Mouse (Mus musculus) heart, embryonic 13.5 days (tissue): ENCODE measurements around the gene Gm49340. TPM values are rescaled to one million over a fixed set of nuclear protein-coding genes. Genes with fewer than 3 reads are reported as not detected.
A peak's percentile ranks its signal among the peaks of the same experiment; 100 is the strongest.
"Not testable (repeated sequence)": the region's sequence is repeated elsewhere in the genome, so short reads cannot be mapped to it uniquely, and the experiment has no call there.

ENCODE experiments used
- ATAC-seq: fragments of 200-750 bp; cut with Nextera tagmentation; 2 replicates; pipeline ENCODE4 v1.8.0; 2017; ENCODE audit warnings: moderate TSS enrichment; ENCODE audit not compliant: insufficient number of reproducible peaks, low FRiP score, low TSS enrichment; ENCODE audit errors: extremely low read depth
- H3K27ac ChIP-seq: fragments of 300-500 bp; sonication (generic); replicated peaks from 2 replicates; pipeline ENCODE4 v1.5.1; 2015; ENCODE audit warnings: moderate library complexity, mild to moderate bottlenecking, inconsistent platforms
- H3K27me3 ChIP-seq: fragments of 300-500 bp; sonication (generic); replicated peaks from 2 replicates; pipeline ENCODE4 v1.6.1; 2015; ENCODE audit warnings: mild to moderate bottlenecking, inconsistent platforms
- H3K36me3 ChIP-seq: fragments of 300-500 bp; sonication (generic); 2 replicates; pipeline ENCODE4 v1.6.1; 2015; ENCODE audit warnings: mild to moderate bottlenecking, inconsistent platforms
- H3K4me1 ChIP-seq: fragments of 300-500 bp; sonication (generic); 2 replicates; pipeline ENCODE4 v1.6.1; 2015; ENCODE audit warnings: inconsistent platforms
- H3K4me2 ChIP-seq: fragments of 300-500 bp; sonication (generic); 2 replicates; pipeline ENCODE4 v1.6.1; 2015; ENCODE audit warnings: inconsistent platforms, mild to moderate bottlenecking, moderate library complexity
- H3K4me3 ChIP-seq: fragments of 300-500 bp; sonication (generic); 2 replicates; pipeline ENCODE4 v1.5.1; 2015; ENCODE audit warnings: moderate library complexity, mild to moderate bottlenecking, inconsistent platforms
- H3K9ac ChIP-seq: fragments of 300-500 bp; sonication (generic); 2 replicates; pipeline ENCODE4 v1.6.1; 2015; ENCODE audit warnings: inconsistent platforms, mild to moderate bottlenecking, moderate library complexity
- H3K9me3 ChIP-seq: fragments of 300-500 bp; sonication (generic); 2 replicates; pipeline ENCODE4 v1.6.1; 2016; ENCODE audit warnings: inconsistent platforms
- WGBS: fragments of 180-500 bp; shearing (Covaris S2); methylation state at CpG from one replicate; pipeline ENCODE4 v1.1.7; 2015; ENCODE audit warnings: mixed read lengths; 5-methylcytosine and 5-hydroxymethylcytosine counted together
- polyA plus RNA-seq: library from polyadenylated mRNA; unstranded; fragments of >200 nt; fragmentation: Nextera tagmentation; extraction: Ambion mirVana; gene quantifications from 2 replicates; pipeline ENCODE4 v1.2.1, GENCODE M21; 2015

The Gm49340 gene
- not detected in 2 replicates for polyA plus RNA-seq

DNA sequence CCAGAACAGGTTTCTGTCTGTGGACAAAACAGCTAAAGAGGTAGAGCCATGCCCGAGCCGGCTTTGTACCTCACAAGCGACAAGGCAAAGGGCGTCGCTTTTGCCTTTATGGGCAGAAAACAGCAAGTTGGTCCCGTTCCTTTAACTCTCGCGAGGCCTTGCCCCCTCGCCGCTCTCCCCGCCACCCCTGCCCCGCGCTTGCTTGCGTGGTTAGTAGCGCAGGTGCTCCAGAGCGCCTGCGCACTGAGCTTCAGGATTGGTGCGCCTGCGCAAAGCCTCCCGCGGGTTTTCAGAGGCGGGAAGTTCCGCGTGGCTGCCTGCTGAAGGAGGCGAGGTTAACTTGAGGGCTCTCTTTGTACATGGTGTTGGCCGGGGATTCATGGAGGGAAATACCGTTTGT lies at the start of gene Gm49340, which contains the start of the genes Aspa and Spata22:
Gm49340 (plus strand) TSS at position 300 of the 400 bp plus-strand sequence.
Aspa (minus strand) TSS at position 155 of the 400 bp plus-strand sequence.
Spata22 (plus strand) TSS at position 300 of the 400 bp plus-strand sequence.
- no peak for ATAC-seq
- Histone ChIP-seq H3K27me3 (no peaks in the 10 kb centered on the region), H3K9ac (no peak within 1 kb of the TSS), H3K4me3 (no peak within 1 kb of the TSS), H3K4me1 (no peaks in the 10 kb centered on the region), H3K27ac (no peak within 1 kb of the TSS), H3K9me3 (no peaks in the 10 kb centered on the region), H3K4me2 (no peak within 1 kb of the TSS), H3K36me3 (no peaks in the 10 kb centered on the region)
- WGBS: 67% methylated on average over 27 of the region's 27 CpGs

DNA sequence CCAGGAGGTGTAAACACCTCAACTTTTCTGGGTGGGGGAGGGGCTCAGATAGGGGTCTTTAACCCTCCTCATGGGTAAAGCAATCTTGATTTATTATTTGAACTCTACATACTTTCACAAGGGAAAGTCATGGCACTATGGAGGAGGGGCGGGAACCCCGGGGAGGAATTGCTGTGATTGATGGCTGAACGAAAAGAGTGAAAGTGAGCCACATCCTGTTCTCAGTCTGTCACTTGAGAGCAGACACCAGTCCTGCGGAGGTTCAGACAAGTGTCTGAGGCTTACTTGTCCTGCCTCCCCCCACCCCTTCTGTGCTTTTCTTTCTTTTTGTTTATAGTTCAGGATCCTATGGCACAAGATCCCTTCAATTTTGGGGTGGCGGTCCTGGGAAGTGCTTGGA lies 48.8 kb upstream of the Gm49340 start:
- Histone ChIP-seq H3K9me3 (no peaks in the 10 kb centered on the region), H3K9ac (no peak overlapping the region), H3K36me3 (no peaks in the 10 kb centered on the region), H3K27me3 (no peaks in the 10 kb centered on the region; the same call in 1 of the 2 replicates), H3K4me2 (0 out of 2 replicates have a peak overlapping the region, but pooled peaks have one; percentile 5), H3K27ac (no peak overlapping the region), H3K4me3 (no peak overlapping the region), H3K4me1 (peaks cover 25% of the 10 kb centered on the region)
- no peak for ATAC-seq
- WGBS: 34% methylated on average over 5 of the region's 5 CpGs

DNA sequence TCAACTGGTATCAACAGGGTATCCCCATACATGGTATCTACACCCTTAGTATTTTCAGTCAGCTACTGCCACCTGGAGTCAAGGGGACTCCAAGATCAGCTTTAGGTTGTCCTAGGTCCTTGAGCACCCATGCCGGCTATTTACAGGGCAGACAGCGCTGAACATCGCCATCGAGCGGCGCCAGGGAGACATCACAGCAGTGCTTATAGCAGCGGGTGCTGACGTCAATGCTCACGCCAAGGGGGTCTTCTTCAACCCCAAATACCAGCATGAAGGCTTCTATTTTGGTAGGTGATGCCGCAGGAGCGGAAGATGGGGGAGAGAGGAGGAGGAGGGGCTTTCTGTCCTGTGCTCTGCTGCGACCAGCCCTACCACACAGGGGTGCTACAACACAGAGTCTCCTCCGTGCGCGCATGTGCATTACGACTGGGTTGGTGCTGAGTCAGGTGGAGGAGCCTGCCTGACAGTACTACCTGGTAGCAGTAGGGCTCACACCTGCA lies 48.0 kb upstream of the Gm49340 start:
- H3K9ac ChIP-seq: peak overlapping the region; percentile 66

DNA sequence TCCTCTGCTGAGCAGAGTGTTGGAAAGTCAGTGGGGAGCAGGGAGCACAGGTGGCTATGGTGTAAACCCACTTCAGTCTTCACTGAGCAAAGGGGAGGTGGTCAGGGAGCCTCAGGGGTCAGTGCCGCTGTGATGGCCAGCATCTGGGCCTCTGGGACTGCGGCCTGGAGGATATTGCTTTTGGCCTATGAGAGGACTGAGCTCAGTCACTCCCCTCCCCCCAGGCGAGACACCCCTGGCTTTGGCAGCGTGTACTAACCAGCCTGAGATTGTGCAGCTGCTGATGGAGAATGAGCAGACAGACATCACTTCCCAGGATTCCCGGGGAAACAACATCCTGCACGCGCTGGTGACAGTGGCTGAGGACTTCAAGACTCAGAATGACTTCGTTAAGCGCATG lies 46.2 kb upstream of the Gm49340 start:
- Histone ChIP-seq H3K4me2 (no peak overlapping the region), H3K36me3 (no peaks in the 10 kb centered on the region), H3K9ac (no peak overlapping the region), H3K27me3 (no peaks in the 10 kb centered on the region), H3K9me3 (no peaks in the 10 kb centered on the region), H3K4me3 (no peak overlapping the region), H3K27ac (peak overlapping the region; percentile 56; the same call in 1 of the 2 replicates), H3K4me1 (peaks cover 25% of the 10 kb centered on the region)
- no peak for ATAC-seq
- 35% methylated on average over 9 of the region's 9 CpGs for WGBS

More for the DNA sequence above, 48.0 kb upstream of the Gm49340 start:
- Histone ChIP-seq H3K9me3 (no peaks in the 10 kb centered on the region), H3K27me3 (no peaks in the 10 kb centered on the region; the same call in 1 of the 2 replicates), H3K4me2 (peak overlapping the region; percentile 70), H3K4me1 (peaks cover 25% of the 10 kb centered on the region), H3K4me3 (peak overlapping the region; percentile 47), H3K27ac (no peak overlapping the region), H3K36me3 (no peaks in the 10 kb centered on the region)
- 5% methylated on average over 16 of the region's 16 CpGs for WGBS
- ATAC-seq: no peak; the same call in 1 of the 2 replicates

DNA sequence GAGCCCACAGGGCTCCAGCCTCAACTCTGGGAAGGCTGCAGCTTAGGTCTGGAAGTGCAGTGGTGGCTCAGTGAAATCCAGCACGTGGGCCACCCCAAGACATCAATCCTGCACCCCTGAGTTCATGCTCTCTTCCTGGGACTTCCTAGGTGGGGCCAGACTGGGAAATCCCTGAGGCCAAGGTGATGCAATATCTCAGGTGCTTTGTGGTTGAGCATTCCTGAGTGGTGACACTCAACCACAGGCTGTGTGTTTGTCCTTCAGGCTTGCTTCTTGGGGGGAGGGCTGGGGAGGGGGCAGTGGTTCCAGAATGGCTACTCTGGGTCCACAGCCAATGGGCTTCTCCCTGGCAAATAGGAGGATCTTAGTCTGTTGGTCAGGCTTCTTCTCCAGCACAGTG lies 45.6 kb upstream of the Gm49340 start:
- Histone ChIP-seq H3K4me2 (no peak overlapping the region), H3K9ac (no peak overlapping the region), H3K27ac (peak overlapping the region; percentile 56; the same call in 1 of the 2 replicates), H3K4me1 (peaks cover 25% of the 10 kb centered on the region), H3K9me3 (no peaks in the 10 kb centered on the region), H3K4me3 (no peak overlapping the region), H3K27me3 (no peaks in the 10 kb centered on the region), H3K36me3 (no peaks in the 10 kb centered on the region)
- ATAC-seq: no peak
- 35% methylated on average over 1 of the region's 1 CpGs for WGBS

DNA sequence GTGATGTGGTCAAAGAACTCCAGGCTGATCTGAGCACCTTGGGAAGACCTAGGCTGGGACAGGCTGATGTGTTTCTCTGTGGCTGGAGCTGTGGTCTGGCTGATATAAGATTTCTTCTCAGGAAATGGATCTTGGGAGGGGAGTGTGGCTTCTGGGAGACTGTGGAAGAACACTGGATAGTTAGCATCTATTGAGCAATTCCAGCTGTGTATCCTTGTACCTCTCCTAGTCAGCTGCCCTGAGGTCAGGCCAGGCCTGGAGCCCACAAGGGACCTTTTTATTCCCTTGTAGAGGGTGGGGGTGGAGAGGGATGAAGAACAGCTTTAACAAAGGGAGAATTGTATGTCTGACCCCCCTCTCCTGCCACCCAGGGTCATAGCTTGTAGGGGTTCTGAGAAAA lies 45.2 kb upstream of the Gm49340 start:
- no peak overlapping the region for H3K9ac ChIP-seq
- H3K4me1 ChIP-seq: peaks cover 24% of the 10 kb centered on the region
- no peaks in the 10 kb centered on the region for H3K27me3 ChIP-seq
- H3K4me2 ChIP-seq: no peak overlapping the region
- no peaks in the 10 kb centered on the region for H3K9me3 ChIP-seq
- no peak overlapping the region for H3K4me3 ChIP-seq
- no peak for ATAC-seq
- H3K36me3 ChIP-seq: no peaks in the 10 kb centered on the region
- 0 out of 2 replicates have a peak overlapping the region, but pooled peaks have one; percentile 56 for H3K27ac ChIP-seq

DNA sequence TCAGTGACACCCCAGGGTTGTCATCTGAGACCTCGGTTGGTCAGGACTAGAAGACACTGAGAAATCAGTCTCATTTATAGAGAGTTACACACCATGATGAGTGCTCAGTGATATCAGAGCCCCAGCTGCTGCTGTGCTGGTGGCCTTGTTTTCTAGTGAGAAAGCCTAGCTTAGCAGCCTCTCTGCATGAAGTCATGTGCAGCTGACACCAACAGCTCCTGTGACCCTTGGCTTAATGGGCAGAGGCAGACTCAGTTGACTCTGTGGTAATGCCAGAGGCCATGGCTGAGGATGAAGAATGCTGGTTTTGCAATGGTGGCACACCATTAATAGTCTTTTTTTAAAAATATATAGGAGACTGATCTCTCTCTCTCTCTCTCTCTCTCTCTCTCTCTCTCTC lies 39.9 kb upstream of the Gm49340 start:
- Histone ChIP-seq H3K9ac (no peak overlapping the region), H3K9me3 (no peaks in the 10 kb centered on the region), H3K4me3 (no peak overlapping the region), H3K4me2 (no peak overlapping the region), H3K4me1 (0 out of 2 replicates have a peak, but pooled peaks cover 6% of the 10 kb centered on the region), H3K36me3 (no peaks in the 10 kb centered on the region), H3K27me3 (no peaks in the 10 kb centered on the region), H3K27ac (no peak overlapping the region)
- WGBS: 56% methylated on average over 1 of the region's 1 CpGs
- ATAC-seq: no peak

DNA sequence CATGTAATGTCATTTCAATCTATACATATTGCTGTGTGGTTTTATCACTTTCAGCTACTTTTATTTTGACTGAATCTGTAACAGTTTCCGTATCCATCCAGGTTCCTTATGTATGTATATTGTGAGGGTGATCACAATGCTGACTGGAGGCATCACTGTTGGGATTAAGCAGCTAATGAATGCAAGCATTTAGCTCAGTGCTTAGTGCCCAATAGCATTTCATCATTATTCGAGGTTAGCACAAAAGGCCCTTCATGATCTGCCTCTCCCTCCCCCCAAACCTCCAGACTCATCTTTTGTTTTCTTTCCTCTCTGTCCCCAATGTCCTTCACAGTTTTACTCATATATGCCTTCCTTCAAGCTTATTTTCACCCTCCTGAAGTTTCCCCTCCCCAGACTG lies 26.4 kb upstream of the Gm49340 start:
- H3K4me2 ChIP-seq: no peak overlapping the region
- no peaks in the 10 kb centered on the region for H3K36me3 ChIP-seq
- ATAC-seq: no peak
- no peaks in the 10 kb centered on the region for H3K27me3 ChIP-seq
- no peaks in the 10 kb centered on the region for H3K4me1 ChIP-seq
- H3K9ac ChIP-seq: no peak overlapping the region
- H3K4me3 ChIP-seq: no peak overlapping the region
- no peaks in the 10 kb centered on the region for H3K9me3 ChIP-seq
- WGBS: 49% methylated on average over 2 of the region's 2 CpGs
- H3K27ac ChIP-seq: no peak overlapping the region

DNA sequence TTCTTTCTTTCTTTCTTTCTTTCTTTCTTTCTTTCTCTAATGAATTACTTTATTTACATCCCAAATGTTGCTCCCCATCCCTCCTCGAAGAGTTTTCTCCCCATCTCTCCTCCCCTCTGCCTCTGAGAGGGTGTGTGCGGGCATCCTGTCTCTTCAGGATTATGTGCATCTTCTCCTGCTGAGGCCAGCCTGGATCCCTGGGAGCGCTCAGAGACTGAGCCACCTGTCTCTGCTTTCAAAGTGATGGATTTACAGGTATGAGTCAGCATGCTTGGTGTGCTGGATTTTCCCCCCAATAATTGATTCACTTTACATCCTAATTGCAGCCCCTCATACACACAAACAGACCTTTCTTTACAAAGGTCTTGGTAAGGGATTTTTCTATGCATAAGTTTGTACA lies 13.6 kb upstream of the Gm49340 start:
- H3K4me2 ChIP-seq: no peak overlapping the region
- no peak overlapping the region for H3K9ac ChIP-seq
- WGBS: 40% methylated on average over 3 of the region's 3 CpGs
- no peak overlapping the region for H3K27ac ChIP-seq
- no peaks in the 10 kb centered on the region for H3K9me3 ChIP-seq
- no peaks in the 10 kb centered on the region for H3K4me1 ChIP-seq
- ATAC-seq: no peak
- no peaks in the 10 kb centered on the region for H3K36me3 ChIP-seq
- H3K4me3 ChIP-seq: no peak overlapping the region
- H3K27me3 ChIP-seq: no peaks in the 10 kb centered on the region

DNA sequence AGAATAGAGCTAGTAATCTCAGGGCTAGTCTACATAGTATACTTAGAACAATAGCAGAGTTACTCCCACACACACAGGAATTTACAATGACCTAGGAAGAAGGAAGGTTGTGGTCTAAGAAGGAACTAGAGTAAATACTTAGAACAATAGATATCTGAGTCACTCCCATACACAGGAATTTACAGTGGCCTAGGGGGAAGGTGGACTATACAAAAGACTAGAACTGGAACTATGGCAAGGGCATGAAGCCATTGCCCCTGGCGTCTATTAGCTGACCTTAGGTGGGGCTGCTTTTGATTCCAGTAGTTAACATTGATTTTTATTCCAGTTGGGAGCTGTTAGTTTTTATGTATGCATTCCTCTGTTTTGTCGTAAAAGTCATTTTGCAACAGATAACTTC lies 11.0 kb upstream of the Gm49340 start:
- not testable (repeated sequence) for H3K27ac ChIP-seq, H3K27me3 ChIP-seq, H3K4me2 ChIP-seq, H3K4me3 ChIP-seq, H3K9me3 ChIP-seq, H3K9ac ChIP-seq, H3K36me3 ChIP-seq, H3K4me1 ChIP-seq, ATAC-seq
- WGBS: 58% methylated on average over 2 of the region's 2 CpGs

DNA sequence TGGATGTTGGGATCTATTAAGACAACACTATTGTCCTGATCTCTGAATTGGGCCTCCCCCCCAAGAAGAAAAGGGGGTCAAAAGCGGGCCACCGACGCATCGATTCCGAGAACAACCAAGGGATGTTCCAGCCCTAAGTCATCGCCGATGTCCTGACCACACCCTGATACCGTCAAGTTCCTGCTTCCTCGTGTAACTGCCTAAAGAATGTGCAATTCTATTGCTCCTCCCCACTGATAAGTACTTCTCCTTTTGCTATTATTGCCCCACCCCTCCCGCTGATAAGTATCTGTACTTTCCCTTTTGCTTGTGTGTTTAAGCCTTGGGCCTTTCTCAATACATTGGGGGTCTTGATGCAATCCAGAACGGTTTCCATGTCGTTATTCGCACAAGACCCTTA lies 8.5 kb upstream of the Gm49340 start:
- not testable (repeated sequence) for H3K9ac ChIP-seq, H3K27ac ChIP-seq, H3K36me3 ChIP-seq, ATAC-seq, H3K4me2 ChIP-seq, H3K4me3 ChIP-seq, H3K27me3 ChIP-seq, H3K9me3 ChIP-seq, H3K4me1 ChIP-seq
- 76% methylated on average over 13 of the region's 13 CpGs for WGBS
